ENCODE assay signal across 11 mouse cellular contexts in genomic region chr16:19724139-19724538, GRCm38 (mm10). TPM values are rescaled to one million over a fixed set of nuclear protein-coding genes. Genes with fewer than 3 reads are reported as not detected.
DNase-seq lines count a peak whose midpoint lies in the region; ATAC-seq and TF ChIP-seq lines count a peak whose summit lies in the region.
"Not testable (repeated sequence)": the region's sequence is repeated elsewhere in the genome, so short reads cannot be mapped to it uniquely, and the experiment has no call there.
"Had no signal": no experiment of that assay in that cellular context is flagged by ENCODE, and none has a peak within 500 bp of the region (broad histone marks: within the 10 kb centered on the region; RNA-seq: fewer than 3 reads in every experiment).

No protein-coding gene starts in this region.

- not testable (repeated sequence) for H3K4me1 ChIP-seq in CH12.LX (ENCODE audit: control insufficient read depth in 1 of 2, insufficient read depth in 2 of 2); forebrain, embryonic 14.5 days (ENCODE audit: control insufficient read depth, insufficient read depth, low read length); liver, embryonic 14.5 days (replicated peaks; ENCODE audit: control insufficient read depth in 2 of 2, insufficient read depth in 2 of 2, low read length in 1 of 2); midbrain, embryonic 14.5 days (ENCODE audit: control insufficient read depth, insufficient read depth, low read length)

- TF ChIP-seq POLR2A in CH12.LX (IDR thresholded peaks at IDR 0.05; ENCODE audit: low read depth, low read length) = not testable (repeated sequence)

- DNase-seq in CH12.LX (ENCODE audit: extremely low read depth) (peak; percentile 21), adipocyte (ENCODE audit: low spot score) (peak; percentile 15)
- DNase-seq in forebrain, embryonic 14.5 days (ENCODE audit: low spot score) = peak; percentile 46
- peak; percentile 53 for DNase-seq in induced T-regulatory cell, adult 2 months (ENCODE audit: low read depth)
- not testable (repeated sequence) for DNase-seq in liver, embryonic 14.5 days (ENCODE audit: low read depth in 3 of 3, low spot score in 3 of 3)
- DNase-seq in midbrain, embryonic 14.5 days = peak; percentile 57
- DNase-seq in splenic B cell, adult 2 months (ENCODE audit: low read depth, low spot score) = peak; percentile 63

- H3K4me2 ChIP-seq in CH12.LX (ENCODE audit: insufficient read depth, low read depth, poor library complexity, severe bottlenecking); forebrain, embryonic 14.5 days (ENCODE audit: low read length); liver, embryonic 14.5 days (ENCODE audit: low read depth); midbrain, embryonic 14.5 days (ENCODE audit: low read length): not testable (repeated sequence)

- H3K4me3 ChIP-seq in CH12.LX (replicated peaks in 1 of 3; ENCODE audit: low read depth in 2 of 3, low read length in 2 of 3, poor library complexity in 1 of 3); forebrain, embryonic 14.5 days (ENCODE audit: low read depth, low read length); liver, embryonic 14.5 days (ENCODE audit: insufficient read depth in 1 of 2, low read depth in 2 of 2, low read length in 2 of 2); midbrain, embryonic 14.5 days (replicated peaks; ENCODE audit: low read depth, low read length): not testable (repeated sequence)

- ATAC-seq in forebrain, embryonic 14.5 days; liver, embryonic 14.5 days (ENCODE audit: insufficient read depth); midbrain, embryonic 14.5 days (ENCODE audit: low FRiP score, low TSS enrichment): not testable (repeated sequence)

- peak in 1 of 2 experiments; percentile 84; a peak in 2 of 4 replicates for TF ChIP-seq CTCF in CH12.LX (conservative IDR thresholded peaks at IDR 0.05 in 1 of 2, IDR thresholded peaks at IDR 0.05 in 1 of 2; ENCODE audit: low read depth in 2 of 2, low read length in 2 of 2)
- peak; percentile 22; the same call in 1 of the 2 replicates for TF ChIP-seq CTCF in liver, embryonic 14.5 days (IDR thresholded peaks at IDR 0.05; ENCODE audit: low read depth)

- not testable (repeated sequence) for TF ChIP-seq EP300 in CH12.LX (IDR thresholded peaks at IDR 0.05; ENCODE audit: low read length); liver, embryonic 14.5 days (IDR thresholded peaks at IDR 0.05; ENCODE audit: low read depth)

- H3K9me3 ChIP-seq in CH12.LX (replicated peaks; ENCODE audit: low read length); forebrain, embryonic 14.5 days (replicated peaks; ENCODE audit: control insufficient read depth, low read length); liver, embryonic 14.5 days (ENCODE audit: control insufficient read depth, low read length); midbrain, embryonic 14.5 days (ENCODE audit: control insufficient read depth, low read length): not testable (repeated sequence)

- not testable (repeated sequence) for H3K9ac ChIP-seq in CH12.LX (ENCODE audit: insufficient read depth, low read depth); forebrain, embryonic 14.5 days (ENCODE audit: low read length); liver, embryonic 14.5 days (replicated peaks); midbrain, embryonic 14.5 days (replicated peaks; ENCODE audit: low read length)

- H3K79me2 ChIP-seq in CH12.LX (replicated peaks; ENCODE audit: control insufficient read depth, extremely low read depth, insufficient read depth, poor library complexity, severe bottlenecking) = not testable (repeated sequence)

- WGBS in forebrain, embryonic 14.5 days = 27% methylated on average over 2 of the region's 2 CpGs
- 38% methylated on average over 2 of the region's 2 CpGs for WGBS in liver, embryonic 14.5 days (ENCODE audit: insufficient replicate concordance)
- 34% methylated on average over 2 of the region's 2 CpGs for WGBS in midbrain, embryonic 14.5 days

- not testable (repeated sequence) for H3K27me3 ChIP-seq in CH12.LX (replicated peaks); forebrain, embryonic 14.5 days (replicated peaks; ENCODE audit: control insufficient read depth, insufficient read depth, low read length); liver, embryonic 14.5 days (ENCODE audit: control insufficient read depth, insufficient read depth, low read length); midbrain, embryonic 14.5 days (ENCODE audit: control insufficient read depth, insufficient read depth, low read length); splenic B cell, adult 2 months (ENCODE audit: control insufficient read depth, insufficient read depth, low read length, poor library complexity, severe bottlenecking)

- H3K36me3 ChIP-seq in CH12.LX (replicated peaks in 1 of 2; ENCODE audit: control insufficient read depth in 1 of 2, insufficient read depth in 1 of 2, low read length in 1 of 2); forebrain, embryonic 14.5 days (ENCODE audit: control insufficient read depth, insufficient read depth, low read length); liver, embryonic 14.5 days (replicated peaks; ENCODE audit: control insufficient read depth, insufficient read depth, low read depth); midbrain, embryonic 14.5 days (ENCODE audit: control insufficient read depth, insufficient read depth, low read length); splenic B cell, adult 2 months (ENCODE audit: control insufficient read depth, insufficient read depth, low read length, poor library complexity, severe bottlenecking): not testable (repeated sequence)

- H3K27ac ChIP-seq in CH12.LX (ENCODE audit: insufficient read depth, low read depth); forebrain, embryonic 14.5 days (ENCODE audit: low read depth, low read length); liver, embryonic 14.5 days; midbrain, embryonic 14.5 days (replicated peaks; ENCODE audit: low read depth, low read length): not testable (repeated sequence)

- dilution Hi-C loops in CH12.LX (cut with MboI; ENCODE audit: extremely low pct_ligation_motif_present, extremely low pct_unique_long_range_greater_than_20kb, low sequenced_read_pairs) = not testable (repeated sequence)

- in situ Hi-C loops in CH12.LX (cut with MboI; ENCODE audit: low pct_ligation_motif_present, low pct_unique_long_range_greater_than_20kb, low sequenced_read_pairs) = loop anchor here (5.0 to 25.0 kb wide), 2 partner anchors 118 to 713 kb away; partner anchors contain the start of gene Abcc5

- peak; percentile 86 for TF ChIP-seq RAD21 in CH12.LX (IDR thresholded peaks at IDR 0.05; ENCODE audit: low read depth, low read length)

TF ChIP-seq in CH12.LX, 34 proteins besides CTCF, POLR2A, EP300 and RAD21:
- peak; percentile 45; the same call in 1 of the 2 replicates for TF ChIP-seq JUND (conservative IDR thresholded peaks at IDR 0.05; ENCODE audit: low read depth, low read length)
- peak; percentile 81 for TF ChIP-seq SMC3 (IDR thresholded peaks at IDR 0.05; ENCODE audit: low read depth, low read length)
- TF ChIP-seq ZC3H11A (IDR thresholded peaks at IDR 0.05; ENCODE audit: low read depth, low read length) = peak; percentile 85

RNA-seq across cellular contexts. Expression of gene Lamp3, which starts 18.0 kb away (rescaled TPM):
- 0.04 TPM in 1 of 2 replicates, not detected in the other for total RNA-seq in CH12.LX (2012; rRNA removed)
- 0.26 TPM in 2 replicates for total RNA-seq in CH12.LX (2014; rRNA removed)
- polyA plus RNA-seq in CH12.LX (2012; ENCODE audit: insufficient read length, low read depth) = 0.11 and 0.16 TPM in 2 replicates
- not detected in 2 replicates for polyA plus RNA-seq in forebrain, embryonic 14.5 days (2014; fragmentation: Nextera tagmentation; extraction: Ambion mirVana)
- polyA plus RNA-seq in liver, embryonic 14.5 days (2012; rRNA removed) = not detected in 2 replicates
- polyA plus RNA-seq in liver, embryonic 14.5 days (2014; fragmentation: Nextera tagmentation; extraction: Ambion mirVana) = 0.06 TPM in 1 of 2 replicates, not detected in the other
- 0.08 TPM in 1 of 2 replicates, not detected in the other for polyA plus RNA-seq in midbrain, embryonic 14.5 days (2014; fragmentation: Nextera tagmentation; extraction: Ambion mirVana)
- total RNA-seq: adrenal gland, postnatal 25 days had no signal
- polyA plus RNA-seq: forebrain, embryonic 12.5 days; heart, embryonic 14.5 days; limb, embryonic 15.5 days had no signal

RNA-seq across cellular contexts. Expression of gene B3gnt5, which starts 35.9 kb away (rescaled TPM):
- 1.6 and 1.9 TPM in 2 replicates for total RNA-seq in CH12.LX (2012; rRNA removed)
- 6.3 and 6.5 TPM in 2 replicates for total RNA-seq in CH12.LX (2014; rRNA removed)
- polyA plus RNA-seq in CH12.LX (2012; ENCODE audit: insufficient read length, low read depth) = 3.1 and 3.4 TPM in 2 replicates
- polyA plus RNA-seq in forebrain, embryonic 14.5 days (2014; fragmentation: Nextera tagmentation; extraction: Ambion mirVana) = 61.0 and 67.3 TPM in 2 replicates
- polyA plus RNA-seq in liver, embryonic 14.5 days (2012; rRNA removed) = 0.05 and 0.08 TPM in 2 replicates
- 0.13 and 0.24 TPM in 2 replicates for polyA plus RNA-seq in liver, embryonic 14.5 days (2014; fragmentation: Nextera tagmentation; extraction: Ambion mirVana)
- polyA plus RNA-seq in midbrain, embryonic 14.5 days (2014; fragmentation: Nextera tagmentation; extraction: Ambion mirVana) = 62.5 and 65.9 TPM in 2 replicates

Comparison
In these comparisons a context has a peak if more than half of its experiments do, and no peak if none do; other contexts are left out.
1. RNA of gene B3gnt5, which starts 35.9 kb away (polyA plus RNA-seq): 62.5 to 65.9 TPM in midbrain, embryonic 14.5 days and 61.0 to 67.3 TPM in forebrain, embryonic 14.5 days; 3.1 to 3.4 TPM in CH12.LX and 0.05 to 0.24 TPM in liver, embryonic 14.5 days; every median in the first group is over 10 times any median in the second.